Mouse (Mus musculus): Measurements from ENCODE around the gene Sidt1.

The Sidt1 gene

GRCm38 (mm10) chr16:44253797-44254634, 79.0 kb downstream of the Sidt1 start:
- in situ Hi-C loops (cut with MboI; ENCODE audit: low sequenced_read_pairs): no loop called here

DNA sequence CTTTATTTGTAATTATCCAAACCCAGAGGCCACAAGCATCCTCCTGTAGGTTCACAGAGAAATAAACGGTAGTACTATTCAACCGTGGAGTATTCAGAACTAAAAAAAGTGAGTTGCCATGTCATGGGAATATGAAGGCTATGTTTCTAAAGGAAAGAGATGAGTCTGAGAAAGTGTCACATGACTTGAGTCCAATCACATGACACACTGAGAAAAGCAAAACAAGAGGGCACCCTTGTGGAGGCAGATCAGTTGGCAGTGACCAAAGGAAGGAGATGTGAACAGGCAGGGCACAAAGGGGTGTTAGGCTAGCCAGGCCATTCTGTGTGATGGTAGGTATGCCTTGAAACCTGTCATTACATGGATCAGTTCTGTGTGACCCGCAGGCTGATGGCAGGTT, 80.3 kb downstream of the Sidt1 start:
- in situ Hi-C loops (cut with MboI; ENCODE audit: low sequenced_read_pairs): no loop called here

GRCm38 (mm10) chr16:44249985-44250384, 83.0 kb downstream of the Sidt1 start:
- in situ Hi-C loops (cut with MboI; ENCODE audit: low sequenced_read_pairs): no loop called here

DNA sequence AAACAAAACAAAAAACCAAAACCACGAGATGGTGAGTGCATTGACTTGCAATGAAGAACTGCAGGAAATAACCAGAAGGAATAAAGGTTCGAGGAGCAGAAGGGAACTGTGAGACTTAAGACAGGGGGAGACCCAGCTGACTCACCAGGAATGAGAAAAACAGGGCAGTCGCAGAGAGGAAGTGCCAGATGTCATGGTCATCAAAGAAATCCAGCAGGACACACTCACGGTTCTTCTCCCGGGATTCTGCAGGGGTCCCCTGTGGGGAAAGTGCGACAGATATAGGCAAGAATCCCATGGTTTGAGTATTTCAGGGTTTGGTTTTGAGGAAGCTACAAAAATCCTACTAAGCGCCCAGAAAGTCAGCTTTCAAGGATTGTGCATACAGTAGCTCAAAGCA, 89.7 kb downstream of the Sidt1 start:
- in situ Hi-C loops (cut with MboI; ENCODE audit: low sequenced_read_pairs): no loop called here

DNA sequence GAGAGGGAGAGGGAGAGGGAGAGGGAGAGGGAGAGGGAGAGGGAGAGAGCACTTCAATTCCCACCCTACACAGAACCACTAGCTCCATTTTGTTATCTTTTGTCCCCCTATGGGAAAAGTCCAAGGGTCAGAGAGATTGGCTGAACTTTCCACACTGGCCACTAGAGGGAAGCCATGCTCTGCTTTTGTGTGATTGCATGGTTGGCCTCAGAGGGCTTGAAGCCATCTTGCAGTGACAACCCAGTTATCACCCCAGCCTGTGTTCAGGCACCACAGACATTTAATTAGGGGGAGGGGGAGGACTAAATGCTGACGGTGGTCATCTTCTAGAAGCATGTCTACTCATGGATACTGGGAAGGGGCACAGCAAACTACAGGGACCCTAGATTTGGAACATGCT, 90.4 kb downstream of the Sidt1 start:
- in situ Hi-C loops (cut with MboI; ENCODE audit: low sequenced_read_pairs): no loop called here

DNA sequence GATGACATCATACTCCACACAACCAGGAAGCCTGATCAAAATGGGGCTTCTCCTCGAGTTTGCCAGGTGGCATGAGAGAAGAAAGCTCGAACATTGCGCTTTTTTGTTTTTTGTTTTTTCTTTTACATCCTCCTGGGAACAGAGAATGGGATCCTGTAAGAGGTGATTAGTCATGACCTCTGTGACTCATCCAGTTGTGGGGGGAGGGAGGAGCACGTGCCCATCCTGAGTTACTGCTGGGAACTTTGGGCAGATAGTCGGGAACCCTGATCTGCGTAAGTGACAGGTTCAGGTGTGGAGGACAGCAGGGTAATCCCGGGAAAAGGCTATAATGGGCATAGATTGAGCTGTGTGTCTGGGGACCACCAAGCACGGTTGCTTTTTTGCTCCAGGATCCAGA, 92.6 kb downstream of the Sidt1 start:
- in situ Hi-C loops (cut with MboI; ENCODE audit: low sequenced_read_pairs): no loop called here

GRCm38 (mm10) chr16:44238835-44239263, 94.1 kb downstream of the Sidt1 start:
- in situ Hi-C loops (cut with MboI; ENCODE audit: low sequenced_read_pairs): no loop called here

GRCm38 (mm10) chr16:44237836-44238235, 95.2 kb downstream of the Sidt1 start:
- in situ Hi-C loops (cut with MboI; ENCODE audit: low sequenced_read_pairs): no loop called here

- in situ Hi-C loops (cut with MboI; ENCODE audit: low sequenced_read_pairs): no loop called here
These were observed 100.0 kb downstream of the Sidt1 start for GRCm38 (mm10) chr16:44233019-44233418.

DNA sequence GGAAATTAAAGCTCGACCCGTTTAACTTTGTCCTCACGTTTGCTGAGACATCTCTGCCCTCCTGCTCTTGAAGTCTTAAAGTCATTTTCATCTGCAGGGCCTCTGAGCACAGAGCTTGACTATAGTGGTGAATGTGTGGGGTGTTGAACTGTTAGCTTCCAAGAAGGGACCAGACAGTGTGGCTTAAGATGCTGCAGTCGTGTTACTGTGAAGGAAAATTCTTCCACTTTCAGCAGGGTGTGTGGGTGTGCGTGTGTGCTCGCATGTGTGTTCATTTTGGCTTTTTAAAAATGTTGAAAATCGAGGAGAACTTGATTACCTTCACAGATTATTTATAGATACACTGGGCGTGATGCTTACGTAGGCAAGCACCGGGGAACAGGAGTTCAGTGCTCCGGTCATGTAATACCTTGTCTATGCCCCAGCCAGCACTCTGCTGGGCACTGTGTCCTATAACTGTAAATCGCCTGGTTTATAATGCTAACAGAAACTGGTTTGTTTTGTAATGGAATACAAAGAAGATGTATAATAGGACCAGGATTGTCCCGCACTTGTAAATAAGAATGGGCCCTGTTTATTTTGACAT, 106.2 kb downstream of the Sidt1 start:
- in situ Hi-C loops (cut with MboI; ENCODE audit: low sequenced_read_pairs): no loop called here

DNA sequence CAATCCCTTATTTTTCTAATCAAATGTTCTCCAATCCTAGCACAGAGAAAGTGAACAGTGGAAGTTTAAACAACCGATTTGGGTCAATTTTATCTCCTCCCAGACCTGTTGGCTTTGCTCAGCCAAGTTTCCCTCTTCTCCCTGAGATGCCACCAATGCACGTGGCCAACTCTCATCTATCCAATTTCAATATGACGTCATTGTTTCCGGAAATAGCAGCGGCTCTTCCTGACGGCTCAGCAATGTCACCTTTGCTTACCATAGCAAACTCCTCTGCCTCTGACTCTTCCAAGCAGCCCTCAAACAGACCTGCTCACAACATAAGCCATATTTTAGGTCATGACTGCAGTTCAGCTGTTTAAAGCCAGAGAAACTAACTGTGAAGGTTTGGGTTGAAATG, 111.5 kb downstream of the Sidt1 start:
- in situ Hi-C loops (cut with MboI; ENCODE audit: low sequenced_read_pairs): no loop called here

- in situ Hi-C loops (cut with MboI; ENCODE audit: low sequenced_read_pairs): no loop called here
These were observed 116.6 kb downstream of the Sidt1 start for GRCm38 (mm10) chr16:44216417-44216816.

GRCm38 (mm10) chr16:44215513-44215912, 117.5 kb downstream of the Sidt1 start:
- in situ Hi-C loops (cut with MboI; ENCODE audit: low sequenced_read_pairs): no loop called here

DNA sequence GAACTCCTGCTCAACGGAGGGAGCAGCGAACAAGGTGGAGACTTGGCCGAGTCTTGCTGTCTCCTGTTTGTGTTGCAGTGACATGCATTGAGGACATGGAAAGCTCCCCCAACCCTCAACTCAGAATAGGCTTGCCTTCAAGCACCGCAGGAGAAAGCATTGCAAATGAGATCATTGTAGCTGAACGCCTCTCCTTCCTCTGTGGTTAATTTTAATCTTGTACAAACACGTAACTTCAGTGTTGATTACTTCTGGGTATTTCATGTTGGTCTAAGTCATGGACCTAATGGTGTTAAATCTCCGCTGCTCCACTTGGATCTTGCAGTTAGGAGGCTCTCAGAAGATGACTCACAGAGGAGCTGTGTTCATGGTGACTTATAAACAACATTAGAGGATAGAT, 120.3 kb downstream of the Sidt1 start:
- in situ Hi-C loops (cut with MboI; ENCODE audit: low sequenced_read_pairs): no loop called here

DNA sequence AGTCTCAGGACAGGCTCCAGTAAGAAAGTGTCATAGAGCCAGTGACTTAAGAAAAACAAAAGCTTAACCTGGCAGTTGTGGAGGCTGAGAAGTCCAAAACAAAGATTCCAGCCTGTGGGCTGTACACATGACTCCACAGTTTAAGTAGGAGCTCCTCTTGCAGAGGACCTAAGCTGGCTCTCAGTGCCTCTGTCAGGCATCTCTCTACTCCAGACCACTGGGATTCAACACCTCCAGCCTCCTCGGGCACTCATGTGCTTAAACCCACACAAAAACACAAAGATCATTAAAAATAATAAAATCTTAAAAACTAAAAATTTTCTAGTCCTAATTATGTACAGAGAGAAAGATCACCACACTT, 122.0 kb downstream of the Sidt1 start:
- in situ Hi-C loops (cut with MboI; ENCODE audit: low sequenced_read_pairs): no loop called here

DNA sequence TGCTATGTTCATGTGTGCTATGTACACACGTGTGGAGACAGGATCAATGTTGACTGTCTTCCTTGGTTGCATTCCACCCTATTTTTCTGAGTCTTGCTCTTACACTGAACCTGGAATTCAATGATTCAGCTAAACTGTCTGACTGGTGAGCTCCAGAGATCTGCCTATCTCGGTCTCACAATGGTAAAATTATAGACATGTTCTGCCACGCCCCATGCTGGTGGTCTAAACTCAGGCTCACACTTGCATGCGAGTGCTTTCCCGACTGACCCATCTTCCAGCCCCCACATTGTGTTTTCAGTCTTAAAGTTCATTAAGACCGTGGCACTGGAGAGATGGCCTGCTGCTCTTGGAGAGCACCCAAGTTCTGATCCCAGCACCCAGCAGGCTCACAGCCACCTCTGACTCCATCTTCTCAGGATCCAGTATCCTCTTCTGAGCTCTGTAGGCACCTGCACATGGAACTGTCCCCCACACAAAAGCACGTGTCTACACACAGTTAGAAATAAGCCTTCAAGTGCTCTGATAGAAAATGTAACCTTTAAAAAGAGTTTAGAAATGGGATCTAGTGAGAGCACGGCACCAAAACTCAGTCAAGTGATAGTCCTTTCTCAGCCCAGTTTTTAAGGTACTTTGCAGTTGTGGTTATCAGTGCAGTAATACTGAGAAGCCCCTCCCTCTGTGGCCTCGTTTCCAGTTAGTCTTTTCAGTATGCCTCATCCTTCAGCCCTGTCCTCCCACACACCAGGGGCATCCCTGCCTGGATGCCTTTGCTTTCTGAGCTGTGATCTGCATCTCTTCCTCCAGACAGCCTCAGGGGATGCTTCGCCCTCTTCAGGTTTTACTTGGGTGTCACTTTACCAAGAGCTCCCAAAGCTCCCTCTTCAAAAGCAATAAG, 122.6 kb downstream of the Sidt1 start:
- in situ Hi-C loops (cut with MboI; ENCODE audit: low sequenced_read_pairs): no loop called here

GRCm38 (mm10) chr16:44205973-44206372, 127.0 kb downstream of the Sidt1 start:
- in situ Hi-C loops (cut with MboI; ENCODE audit: low sequenced_read_pairs): no loop called here

- in situ Hi-C loops (cut with MboI; ENCODE audit: low sequenced_read_pairs): no loop called here
These were observed 128.7 kb downstream of the Sidt1 start for GRCm38 (mm10) chr16:44204331-44204730.

DNA sequence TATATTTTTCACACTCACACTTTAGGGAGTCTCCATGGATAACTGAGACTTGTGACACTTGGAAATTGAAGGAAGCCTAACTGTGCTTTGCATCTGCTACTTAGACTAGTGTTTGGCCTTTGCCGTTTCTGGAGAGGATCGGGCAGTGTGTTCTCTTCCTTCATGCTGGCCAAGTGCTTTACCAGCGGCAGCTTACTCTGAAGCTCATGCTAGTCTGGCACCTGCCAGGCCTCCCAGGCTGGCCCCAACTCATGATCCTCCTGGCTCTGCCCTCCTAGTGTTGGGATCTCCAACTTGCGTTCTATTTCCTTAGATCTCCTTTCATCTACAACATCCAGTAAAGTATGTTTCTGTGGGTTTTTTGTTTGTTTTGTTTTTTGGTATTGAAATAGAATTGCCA, 132.8 kb downstream of the Sidt1 start:
- in situ Hi-C loops (cut with MboI; ENCODE audit: low sequenced_read_pairs): no loop called here

GRCm38 (mm10) chr16:44199066-44199703, 133.8 kb downstream of the Sidt1 start:
- in situ Hi-C loops (cut with MboI; ENCODE audit: low sequenced_read_pairs): no loop called here

GRCm38 (mm10) chr16:44190968-44191367, 142.0 kb downstream of the Sidt1 start:
- in situ Hi-C loops (cut with MboI; ENCODE audit: low sequenced_read_pairs): no loop called here
